Mouse (Mus musculus) liver, embryonic 15.5 days (tissue): Measurements from ENCODE around the gene Csnk1e. TPM values are rescaled to one million over a fixed set of nuclear protein-coding genes. Genes with fewer than 3 reads are reported as not detected.

Experiments used
- ATAC-seq: fragments of 200-750 bp; cut with Nextera tagmentation; 2 replicates; pipeline ENCODE4 v1.8.0; 2017; ENCODE audit warnings: moderate number of reproducible peaks, mild to moderate bottlenecking, moderate library complexity; ENCODE audit not compliant: insufficient read depth
- H3K27ac ChIP-seq: fragments of 300-500 bp; sonication (generic); replicated peaks from 2 replicates; pipeline ENCODE4 v1.5.1; 2015; ENCODE audit warnings: mild to moderate bottlenecking, inconsistent platforms
- H3K27me3 ChIP-seq: fragments of 300-500 bp; sonication (generic); 2 replicates; pipeline ENCODE4 v1.6.1; 2015; ENCODE audit warnings: mild to moderate bottlenecking, inconsistent platforms
- H3K36me3 ChIP-seq: fragments of 300-500 bp; sonication (generic); replicated peaks from 2 replicates; pipeline ENCODE4 v1.6.1; 2015; ENCODE audit warnings: moderate library complexity, mild to moderate bottlenecking, inconsistent platforms
- H3K4me1 ChIP-seq: fragments of 300-500 bp; sonication (generic); replicated peaks from 2 replicates; pipeline ENCODE4 v1.6.1; 2015; ENCODE audit warnings: inconsistent platforms
- H3K4me2 ChIP-seq: fragments of 300-500 bp; sonication (generic); 2 replicates; pipeline ENCODE4 v1.6.1; 2015; ENCODE audit warnings: moderate library complexity, mild to moderate bottlenecking, inconsistent platforms
- H3K4me3 ChIP-seq: fragments of 300-500 bp; sonication (generic); replicated peaks from 2 replicates; pipeline ENCODE4 v1.5.1; 2015; ENCODE audit warnings: mild to moderate bottlenecking, inconsistent platforms
- H3K9ac ChIP-seq: fragments of 300-500 bp; sonication (generic); 2 replicates; pipeline ENCODE4 v1.6.1; 2015; ENCODE audit warnings: moderate library complexity, mild to moderate bottlenecking, inconsistent platforms
- H3K9me3 ChIP-seq: fragments of 300-500 bp; sonication (generic); replicated peaks from 2 replicates; pipeline ENCODE4 v1.6.1; 2016; ENCODE audit warnings: inconsistent platforms
- WGBS: fragments of 180-500 bp; shearing (Covaris S2); methylation state at CpG from one replicate; pipeline ENCODE4 v1.1.7; 2015; ENCODE audit warnings: mixed read lengths; ENCODE audit not compliant: insufficient replicate concordance; 5-methylcytosine and 5-hydroxymethylcytosine counted together
- microRNA counts: library from miRNA; unstranded; fragments of <30 nt; microRNA quantifications from one replicate; lab custom pipeline; 2016
- microRNA-seq: library from miRNA; unstranded; fragments of <30 nt; microRNA quantifications from one replicate; pipeline ENCODE4, GENCODE M21; 2016
- polyA plus RNA-seq: library from polyadenylated mRNA; unstranded; fragments of >200 nt; fragmentation: Nextera tagmentation; extraction: Ambion mirVana; gene quantifications from 2 replicates; pipeline ENCODE4 v1.2.1, GENCODE M21; 2015

Csnk1e gene
- polyA plus RNA-seq, 1 experiment from 2014 or later: 8.0 TPM

- WGBS: 69% methylated on average over 6 of the region's 6 CpGs
- Histone ChIP-seq H3K4me3 (no peak overlapping the region), H3K4me1 (no peaks in the 10 kb centered on the region), H3K9me3 (no peaks in the 10 kb centered on the region), H3K27me3 (no peaks in the 10 kb centered on the region), H3K9ac (no peak overlapping the region), H3K4me2 (no peak overlapping the region), H3K36me3 (0 out of 2 replicates have a peak, but pooled peaks cover 23% of the 10 kb centered on the region), H3K27ac (no peak overlapping the region)
- ATAC-seq: no peak
Measured at GRCm38 (mm10) chr15:79377681-79378080, 77.7 kb downstream of the Csnk1e start.

- Histone ChIP-seq H3K4me2 (no peak overlapping the region), H3K36me3 (0 out of 2 replicates have a peak, but pooled peaks cover 23% of the 10 kb centered on the region), H3K27ac (no peak overlapping the region), H3K9ac (no peak overlapping the region), H3K9me3 (no peaks in the 10 kb centered on the region), H3K27me3 (no peaks in the 10 kb centered on the region), H3K4me1 (peaks cover 9% of the 10 kb centered on the region), H3K4me3 (no peak overlapping the region)
- 60% methylated on average over 3 of the region's 3 CpGs for WGBS
- no peak for ATAC-seq
Measured at GRCm38 (mm10) chr15:79374760-79375159, 80.6 kb downstream of the Csnk1e start.

DNA sequence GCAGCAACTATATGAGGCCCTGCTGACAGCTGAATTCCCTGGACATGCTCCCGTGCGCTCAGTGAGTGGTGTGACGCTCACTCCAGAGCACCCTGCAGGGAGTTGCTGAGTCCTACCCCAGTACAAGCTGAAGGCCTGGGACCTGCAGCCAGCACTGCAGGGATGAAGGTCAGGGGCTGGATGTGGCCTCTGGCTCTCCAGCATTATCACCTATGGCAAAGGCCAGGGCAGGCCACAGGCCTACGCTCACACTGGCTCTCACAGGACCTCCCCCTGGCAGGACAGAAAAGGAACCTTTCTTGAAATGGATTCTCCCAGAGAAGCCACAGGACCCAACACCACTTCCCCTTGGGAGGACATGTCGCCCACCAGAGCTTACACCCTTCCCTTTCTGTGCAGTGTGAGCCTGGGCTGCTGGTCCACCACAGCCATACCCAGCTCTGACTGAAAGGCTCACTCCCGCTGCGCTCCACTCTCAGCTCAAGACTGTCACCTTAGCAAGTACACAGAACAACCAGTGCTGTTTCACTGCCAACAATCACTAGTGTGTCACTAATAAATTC is 85.0 kb downstream of the Csnk1e start:
- H3K4me3 ChIP-seq: no peak overlapping the region
- no peaks in the 10 kb centered on the region for H3K27me3 ChIP-seq
- 0 out of 2 replicates have a peak overlapping the region, but pooled peaks have one; percentile 14 for H3K27ac ChIP-seq
- no peak overlapping the region for H3K9ac ChIP-seq
- H3K4me2 ChIP-seq: no peak overlapping the region
- ATAC-seq: no peak
- no peaks in the 10 kb centered on the region for H3K9me3 ChIP-seq
- H3K4me1 ChIP-seq: peaks cover 24% of the 10 kb centered on the region
- WGBS: 61% methylated on average over 7 of the region's 7 CpGs
- 0 out of 2 replicates have a peak, but pooled peaks cover 14% of the 10 kb centered on the region for H3K36me3 ChIP-seq

DNA sequence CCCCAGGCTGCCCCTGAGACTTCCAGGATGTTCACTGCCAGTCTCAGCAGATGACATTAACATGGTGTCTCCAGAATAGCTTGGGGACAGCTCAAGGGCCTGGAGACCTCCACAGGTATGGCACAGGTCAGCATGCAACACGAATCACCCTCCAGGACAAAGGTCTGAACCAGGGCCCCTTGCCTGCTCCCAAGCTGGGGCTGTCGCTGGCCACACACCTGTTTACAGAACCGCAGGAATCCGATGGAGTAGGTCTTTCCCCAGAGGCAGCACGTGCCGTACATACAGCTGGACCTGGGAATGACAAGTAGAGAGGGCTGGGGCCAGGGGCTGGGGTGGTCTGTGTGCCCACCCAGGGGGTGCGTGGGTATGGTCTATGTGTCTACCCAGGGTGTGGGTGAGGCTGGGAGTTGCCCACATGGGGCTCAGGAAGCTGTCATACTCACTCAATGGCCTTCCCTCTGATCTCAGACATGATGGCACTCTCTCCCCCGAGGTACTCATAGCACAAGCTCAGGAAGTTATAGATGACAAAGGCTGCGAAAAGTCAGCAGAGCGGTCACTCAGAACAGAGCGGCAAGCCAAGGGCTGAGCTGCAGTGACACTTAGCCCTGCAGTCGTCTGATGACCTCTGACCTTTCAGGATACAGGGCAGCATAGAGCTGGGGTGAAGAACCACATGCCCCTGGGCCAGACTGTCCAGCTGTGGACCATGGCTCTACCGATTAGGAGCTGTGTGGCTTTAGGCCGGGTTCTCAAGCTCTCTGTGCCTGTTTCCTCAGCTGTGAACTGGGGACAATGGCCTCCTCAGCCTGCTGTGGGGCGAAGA is 85.7 kb downstream of the Csnk1e start:
- Histone ChIP-seq H3K4me2 (no peak overlapping the region), H3K27ac (no peak overlapping the region), H3K9ac (no peak overlapping the region), H3K9me3 (no peaks in the 10 kb centered on the region), H3K27me3 (no peaks in the 10 kb centered on the region), H3K36me3 (0 out of 2 replicates have a peak, but pooled peaks cover 14% of the 10 kb centered on the region), H3K4me3 (no peak overlapping the region), H3K4me1 (peaks cover 24% of the 10 kb centered on the region)
- peak; percentile 16; the same call in 1 of the 2 replicates for ATAC-seq
- WGBS: 61% methylated on average over 15 of the region's 15 CpGs

GRCm38 (mm10) chr15:79368861-79369440 is 86.4 kb downstream of the Csnk1e start:
- Histone ChIP-seq H3K36me3 (0 out of 2 replicates have a peak, but pooled peaks cover 17% of the 10 kb centered on the region), H3K9ac (no peak overlapping the region)

DNA sequence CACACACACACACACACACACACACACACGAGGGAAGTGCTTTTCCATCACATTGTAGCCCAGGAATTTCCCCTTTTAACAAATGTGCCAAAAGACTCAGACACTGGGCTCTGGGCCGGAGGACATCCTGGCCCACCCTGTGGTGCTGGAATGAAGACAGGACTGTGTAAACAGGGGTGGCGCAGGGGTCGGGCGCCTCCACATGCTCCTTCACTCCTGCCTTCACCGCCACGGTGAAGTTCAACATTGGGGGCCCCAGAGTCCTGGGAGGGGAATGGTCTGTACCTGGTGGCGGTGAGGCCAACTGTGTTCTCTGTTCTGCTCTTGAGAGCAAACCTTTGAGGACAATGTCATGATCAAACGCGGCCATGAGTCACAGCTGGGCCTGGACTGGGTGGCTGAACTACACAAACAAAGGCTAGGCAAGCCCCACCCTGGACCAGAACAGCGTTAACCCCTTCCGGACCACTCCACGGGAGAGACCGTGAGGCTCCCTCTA is 87.0 kb downstream of the Csnk1e start:
- no peak overlapping the region; the same call in 1 of the 2 replicates for H3K4me2 ChIP-seq
- H3K36me3 ChIP-seq: 0 out of 2 replicates have a peak, but pooled peaks cover 11% of the 10 kb centered on the region
- peak overlapping the region; percentile 45 for H3K27ac ChIP-seq
- ATAC-seq: peak; percentile 57; the same call in 1 of the 2 replicates
- 58% methylated on average over 14 of the region's 14 CpGs for WGBS
- H3K9ac ChIP-seq: no peak overlapping the region
- no peak overlapping the region for H3K4me3 ChIP-seq
- H3K27me3 ChIP-seq: no peaks in the 10 kb centered on the region
- no peaks in the 10 kb centered on the region for H3K9me3 ChIP-seq
- peaks cover 24% of the 10 kb centered on the region for H3K4me1 ChIP-seq

More at GRCm38 (mm10) chr15:79368861-79369440, 86.4 kb downstream of the Csnk1e start:
- WGBS: 66% methylated on average over 8 of the region's 8 CpGs
- H3K4me1 ChIP-seq: peaks cover 24% of the 10 kb centered on the region
- H3K27ac ChIP-seq: peak overlapping the region; percentile 45; the same call in 1 of the 2 replicates
- ATAC-seq: peak; percentile 32; the same call in 1 of the 2 replicates
- H3K9me3 ChIP-seq: no peaks in the 10 kb centered on the region
- no peaks in the 10 kb centered on the region for H3K27me3 ChIP-seq
- H3K4me2 ChIP-seq: no peak overlapping the region; the same call in 1 of the 2 replicates
- H3K4me3 ChIP-seq: no peak overlapping the region

MicroRNAs within 50 kb of the gene (microRNA counts, 519-probe panel; counts per million panel counts)
- 2,303 counts per million, percentile 37 among the panel's probes with 10 or more counts for microRNA mmu-miR-1943 (lab: Ali Mortazavi, UCI)

Small RNA genes lying within 50 kb of the gene (microRNA-seq; reads per million reads assigned to microRNA genes)
- gene Gm44302: not detected
- 1.5 reads per million for gene Mir1943

Other genes starting within 250 kb of the Csnk1e start
- gene Pick1, start 226.4 kb downstream of the Csnk1e start, polyA plus RNA-seq: 12.2 and 13.1 TPM in 2 replicates
- not detected in 2 replicates for gene Gm49486, start 226.2 kb downstream of the Csnk1e start, polyA plus RNA-seq
- gene Slc16a8, start 200.8 kb downstream of the Csnk1e start, polyA plus RNA-seq: not detected in 2 replicates
- gene Baiap2l2, start 170.0 kb downstream of the Csnk1e start, polyA plus RNA-seq: 2.4 and 2.7 TPM in 2 replicates
- gene Pla2g6, start 127.2 kb downstream of the Csnk1e start, polyA plus RNA-seq: 14.8 and 15.6 TPM in 2 replicates
- gene Maff, start 108.9 kb downstream of the Csnk1e start, polyA plus RNA-seq: 2.1 and 2.6 TPM in 2 replicates
- gene Tmem184b, start 52.0 kb downstream of the Csnk1e start, polyA plus RNA-seq: 11.6 and 11.7 TPM in 2 replicates
- not detected in 2 replicates for gene Kcnj4, start 49.7 kb upstream of the Csnk1e start, polyA plus RNA-seq
- gene Kdelr3, start 60.8 kb upstream of the Csnk1e start, polyA plus RNA-seq: 4.5 and 5.3 TPM in 2 replicates
- 11.6 and 12.8 TPM in 2 replicates for gene Ddx17, start 91.2 kb upstream of the Csnk1e start, polyA plus RNA-seq
- gene Dmc1, start 149.5 kb upstream of the Csnk1e start, polyA plus RNA-seq: 0.18 and 0.24 TPM in 2 replicates
- gene Fam227a, start 203.4 kb upstream of the Csnk1e start, polyA plus RNA-seq: 0.05 and 0.12 TPM in 2 replicates
- 12.3 and 12.7 TPM in 2 replicates for gene Cby1, start 203.6 kb upstream of the Csnk1e start, polyA plus RNA-seq
- gene Tomm22, start 215.3 kb upstream of the Csnk1e start, polyA plus RNA-seq: 124 and 134 TPM in 2 replicates
- gene Josd1, start 232.4 kb upstream of the Csnk1e start, polyA plus RNA-seq: 20.1 and 22.3 TPM in 2 replicates
- 29.9 and 33.5 TPM in 2 replicates for gene Gtpbp1, start 235.3 kb upstream of the Csnk1e start, polyA plus RNA-seq